Mouse (Mus musculus): ENCODE data around the gene Fam43b. TPM values are rescaled to one million over a fixed set of nuclear protein-coding genes. Genes with fewer than 3 reads are reported as not detected.

Gene Fam43b
- polyA plus RNA-seq, 1 experiment from 2014 or later, result 0.17 TPM

GRCm38 (mm10) chr4:138379091-138379840 lies 17.1 kb downstream of the Fam43b start:
- no peak overlapping the region for H3K4me3 ChIP-seq (ENCODE audit: low read depth, low read length)
- ATAC-seq (ENCODE audit: insufficient number of reproducible peaks, insufficient read depth, low FRiP score, low read depth), result no peak
- H3K27ac ChIP-seq (ENCODE audit: low read length), result no peak overlapping the region
- no peaks in the 10 kb centered on the region for H3K36me3 ChIP-seq (ENCODE audit: control insufficient read depth, insufficient read depth, low read length)
- no peaks in the 10 kb centered on the region for H3K27me3 ChIP-seq (ENCODE audit: control insufficient read depth, insufficient read depth, low read length)
- no peak overlapping the region for H3K4me2 ChIP-seq (replicated peaks; ENCODE audit: low read depth, low read length)
- H3K9me3 ChIP-seq (ENCODE audit: control insufficient read depth, low read depth, low read length), result no peaks in the 10 kb centered on the region
- 53% methylated on average over 14 of the region's 14 CpGs for WGBS
- no peak overlapping the region for H3K9ac ChIP-seq (replicated peaks; ENCODE audit: low read depth, low read length)
- H3K4me1 ChIP-seq (ENCODE audit: control insufficient read depth, insufficient read depth, low read length), result no peaks in the 10 kb centered on the region

- 45% methylated on average over 6 of the region's 6 CpGs for WGBS
Observed at GRCm38 (mm10) chr4:138377526-138377925, 18.8 kb downstream of the Fam43b start.

GRCm38 (mm10) chr4:138375117-138375516 lies 21.2 kb downstream of the Fam43b start:
- Histone ChIP-seq H3K36me3 (ENCODE audit: control insufficient read depth, insufficient read depth, low read length) (no peaks in the 10 kb centered on the region), H3K4me3 (ENCODE audit: low read depth, low read length) (no peak overlapping the region), H3K27me3 (ENCODE audit: control insufficient read depth, insufficient read depth, low read length) (no peaks in the 10 kb centered on the region), H3K4me1 (ENCODE audit: control insufficient read depth, insufficient read depth, low read length) (no peaks in the 10 kb centered on the region), H3K27ac (ENCODE audit: low read length) (no peak overlapping the region), H3K9ac (replicated peaks; ENCODE audit: low read depth, low read length) (no peak overlapping the region), H3K4me2 (replicated peaks; ENCODE audit: low read depth, low read length) (no peak overlapping the region), H3K9me3 (ENCODE audit: control insufficient read depth, low read depth, low read length) (no peaks in the 10 kb centered on the region)
- ATAC-seq (ENCODE audit: insufficient number of reproducible peaks, insufficient read depth, low FRiP score, low read depth), result no peak
- WGBS, result 82% methylated on average over 3 of the region's 3 CpGs

More at GRCm38 (mm10) chr4:138377526-138377925, 18.8 kb downstream of the Fam43b start:
- H3K4me1 ChIP-seq (ENCODE audit: control insufficient read depth, insufficient read depth, low read length), result no peaks in the 10 kb centered on the region
- no peak overlapping the region for H3K27ac ChIP-seq (ENCODE audit: low read length)
- no peaks in the 10 kb centered on the region for H3K36me3 ChIP-seq (ENCODE audit: control insufficient read depth, insufficient read depth, low read length)
- no peak overlapping the region for H3K4me2 ChIP-seq (replicated peaks; ENCODE audit: low read depth, low read length)
- no peak overlapping the region for H3K9ac ChIP-seq (replicated peaks; ENCODE audit: low read depth, low read length)
- no peaks in the 10 kb centered on the region for H3K27me3 ChIP-seq (ENCODE audit: control insufficient read depth, insufficient read depth, low read length)
- no peak for ATAC-seq (ENCODE audit: insufficient number of reproducible peaks, insufficient read depth, low FRiP score, low read depth)
- H3K9me3 ChIP-seq (ENCODE audit: control insufficient read depth, low read depth, low read length), result no peaks in the 10 kb centered on the region
- no peak overlapping the region for H3K4me3 ChIP-seq (ENCODE audit: low read depth, low read length)

- Histone ChIP-seq H3K9ac (replicated peaks; ENCODE audit: low read depth, low read length) (no peak overlapping the region), H3K27ac (ENCODE audit: low read length) (no peak overlapping the region), H3K4me1 (ENCODE audit: control insufficient read depth, insufficient read depth, low read length) (no peaks in the 10 kb centered on the region), H3K9me3 (ENCODE audit: control insufficient read depth, low read depth, low read length) (no peaks in the 10 kb centered on the region), H3K36me3 (ENCODE audit: control insufficient read depth, insufficient read depth, low read length) (no peaks in the 10 kb centered on the region), H3K4me3 (ENCODE audit: low read depth, low read length) (no peak overlapping the region), H3K4me2 (replicated peaks; ENCODE audit: low read depth, low read length) (no peak overlapping the region), H3K27me3 (ENCODE audit: control insufficient read depth, insufficient read depth, low read length) (no peaks in the 10 kb centered on the region)
- ATAC-seq (ENCODE audit: insufficient number of reproducible peaks, insufficient read depth, low FRiP score, low read depth), result no peak
- WGBS, result 80% methylated on average over 5 of the region's 5 CpGs
Observed at GRCm38 (mm10) chr4:138370996-138371516, 25.3 kb downstream of the Fam43b start.

- Histone ChIP-seq H3K27me3 (ENCODE audit: control insufficient read depth, insufficient read depth, low read length) (no peaks in the 10 kb centered on the region), H3K4me2 (replicated peaks; ENCODE audit: low read depth, low read length) (peak overlapping the region; percentile 56; the same call in 1 of the 2 replicates), H3K4me3 (ENCODE audit: low read depth, low read length) (no peak overlapping the region), H3K4me1 (ENCODE audit: control insufficient read depth, insufficient read depth, low read length) (no peaks in the 10 kb centered on the region), H3K36me3 (ENCODE audit: control insufficient read depth, insufficient read depth, low read length) (no peaks in the 10 kb centered on the region), H3K9me3 (ENCODE audit: control insufficient read depth, low read depth, low read length) (no peaks in the 10 kb centered on the region), H3K27ac (ENCODE audit: low read length) (no peak overlapping the region), H3K9ac (replicated peaks; ENCODE audit: low read depth, low read length) (no peak overlapping the region)
- no peak for ATAC-seq (ENCODE audit: insufficient number of reproducible peaks, insufficient read depth, low FRiP score, low read depth)
- WGBS, result 80% methylated on average over 12 of the region's 12 CpGs
Observed at GRCm38 (mm10) chr4:138368498-138369260, 27.6 kb downstream of the Fam43b start.

GRCm38 (mm10) chr4:138367641-138368497 lies 28.5 kb downstream of the Fam43b start, which contains the start of gene Cda:
TSS of gene Cda (minus strand) at chr4:138367992.
- H3K9ac ChIP-seq (replicated peaks; ENCODE audit: low read depth, low read length), result peak within 1 kb of the TSS; percentile 10; the same call in 1 of the 2 replicates
- no peaks in the 10 kb centered on the region for H3K27me3 ChIP-seq (ENCODE audit: control insufficient read depth, insufficient read depth, low read length)
- no peaks in the 10 kb centered on the region for H3K9me3 ChIP-seq (ENCODE audit: control insufficient read depth, low read depth, low read length)
- peak within 1 kb of the TSS; percentile 56 for H3K4me2 ChIP-seq (replicated peaks; ENCODE audit: low read depth, low read length)
- peak within 1 kb of the TSS; percentile 24 for H3K4me3 ChIP-seq (ENCODE audit: low read depth, low read length)
- ATAC-seq (ENCODE audit: insufficient number of reproducible peaks, insufficient read depth, low FRiP score, low read depth), result peak; percentile 89
- WGBS, result 8% methylated on average over 34 of the region's 34 CpGs
- no peaks in the 10 kb centered on the region for H3K36me3 ChIP-seq (ENCODE audit: control insufficient read depth, insufficient read depth, low read length)
- H3K4me1 ChIP-seq (ENCODE audit: control insufficient read depth, insufficient read depth, low read length), result no peaks in the 10 kb centered on the region
- H3K27ac ChIP-seq (ENCODE audit: low read length), result no peak within 1 kb of the TSS

- no peak overlapping the region for H3K4me3 ChIP-seq (ENCODE audit: low read depth, low read length)
- no peak overlapping the region for H3K4me2 ChIP-seq (replicated peaks; ENCODE audit: low read depth, low read length)
- no peaks in the 10 kb centered on the region for H3K9me3 ChIP-seq (ENCODE audit: control insufficient read depth, low read depth, low read length)
- no peaks in the 10 kb centered on the region for H3K27me3 ChIP-seq (ENCODE audit: control insufficient read depth, insufficient read depth, low read length)
- no peak for ATAC-seq (ENCODE audit: insufficient number of reproducible peaks, insufficient read depth, low FRiP score, low read depth)
- H3K27ac ChIP-seq (ENCODE audit: low read length), result no peak overlapping the region
- H3K36me3 ChIP-seq (ENCODE audit: control insufficient read depth, insufficient read depth, low read length), result no peaks in the 10 kb centered on the region
- no peaks in the 10 kb centered on the region for H3K4me1 ChIP-seq (ENCODE audit: control insufficient read depth, insufficient read depth, low read length)
- no peak overlapping the region for H3K9ac ChIP-seq (replicated peaks; ENCODE audit: low read depth, low read length)
- WGBS, result 82% methylated on average over 2 of the region's 2 CpGs
Observed at GRCm38 (mm10) chr4:138366561-138366960, 29.8 kb downstream of the Fam43b start.

GRCm38 (mm10) chr4:138363511-138363910 lies 32.8 kb downstream of the Fam43b start:
- no peaks in the 10 kb centered on the region for H3K4me1 ChIP-seq (ENCODE audit: control insufficient read depth, insufficient read depth, low read length)
- no peak for ATAC-seq (ENCODE audit: insufficient number of reproducible peaks, insufficient read depth, low FRiP score, low read depth)
- WGBS, result 62% methylated on average over 5 of the region's 5 CpGs

More at GRCm38 (mm10) chr4:138363511-138363910, 32.8 kb downstream of the Fam43b start:
- H3K27me3 ChIP-seq (ENCODE audit: control insufficient read depth, insufficient read depth, low read length), result no peaks in the 10 kb centered on the region
- H3K9ac ChIP-seq (replicated peaks; ENCODE audit: low read depth, low read length), result no peak overlapping the region
- no peak overlapping the region for H3K27ac ChIP-seq (ENCODE audit: low read length)
- no peak overlapping the region for H3K4me2 ChIP-seq (replicated peaks; ENCODE audit: low read depth, low read length)
- H3K4me3 ChIP-seq (ENCODE audit: low read depth, low read length), result no peak overlapping the region
- no peaks in the 10 kb centered on the region for H3K36me3 ChIP-seq (ENCODE audit: control insufficient read depth, insufficient read depth, low read length)
- no peaks in the 10 kb centered on the region for H3K9me3 ChIP-seq (ENCODE audit: control insufficient read depth, low read depth, low read length)

All from stomach, embryonic 14.5 days (tissue).